Mouse (Mus musculus) lung, adult 2 months (tissue): Measurements from ENCODE around the gene Kntc1.

Experiments used
- CTCF ChIP-seq: fragments of 200-500 bp; IDR thresholded peaks from 2 replicates; pipeline ENCODE4 v1.5.1; 2011; ENCODE audit warnings: mild to moderate bottlenecking, low read length, control low read depth; ENCODE audit not compliant: insufficient read depth
- POLR2A ChIP-seq: fragments of 200-500 bp; IDR thresholded peaks from 2 replicates; pipeline ENCODE4 v1.6.1; 2011; ENCODE audit warnings: low read depth, mild to moderate bottlenecking, control low read depth, low read length, borderline replicate concordance; ENCODE audit errors: extremely low read depth

GRCm38 (mm10) chr5:123853877-123854504 lies 104.5 kb downstream of the Kntc1 start:
- no peak for TF ChIP-seq CTCF
- no peak for TF ChIP-seq POLR2A
